Mouse (Mus musculus): ENCODE results near the gene 4930523C07Rik.
A peak's percentile ranks its signal among the peaks of the same experiment; 100 is the strongest.

The 4930523C07Rik gene

DNA sequence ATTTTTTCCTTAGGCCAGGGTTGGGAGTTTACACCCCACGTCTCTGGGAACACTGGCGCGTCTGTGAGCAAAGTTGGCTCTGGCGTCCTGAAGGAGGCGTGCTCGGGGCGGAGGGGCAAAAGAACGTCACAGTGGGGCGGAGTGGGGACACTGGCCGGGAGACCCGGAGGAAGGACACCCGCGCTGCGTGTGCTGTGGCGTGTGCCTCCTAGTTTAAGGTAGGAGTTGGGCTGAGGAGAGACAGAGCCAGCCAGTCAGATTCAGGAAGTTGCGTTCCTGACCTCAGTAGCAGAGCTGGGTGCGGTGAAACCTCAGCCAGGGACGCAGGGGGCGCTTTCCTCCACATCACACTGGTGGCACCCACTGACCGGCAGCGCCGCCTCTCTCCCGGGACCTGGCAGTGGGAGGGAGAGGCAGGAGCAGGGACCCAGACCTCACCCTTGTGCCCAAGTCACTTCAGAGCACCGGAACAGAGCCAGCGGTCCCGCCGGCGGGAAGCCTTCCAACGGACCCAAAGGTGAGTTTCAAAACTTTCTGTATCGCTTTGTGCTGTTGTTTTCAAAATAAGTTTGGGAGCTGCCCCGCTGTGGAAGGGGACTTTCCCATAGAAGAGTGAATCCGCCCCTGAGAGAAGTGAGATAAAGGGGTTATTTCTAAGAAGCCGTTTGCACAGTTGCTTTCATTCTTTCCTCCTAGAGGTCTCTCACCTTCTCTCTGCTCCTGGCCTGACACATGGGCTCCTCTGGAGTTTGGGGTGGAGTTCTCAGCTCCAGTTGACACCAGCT is at the start of gene 4930523C07Rik:
4930523C07Rik (plus strand) TSS at position 146 of the 785 bp plus-strand sequence.
- peak; percentile 60 for DNase-seq (ENCODE audit: extremely low spot score)

DNA sequence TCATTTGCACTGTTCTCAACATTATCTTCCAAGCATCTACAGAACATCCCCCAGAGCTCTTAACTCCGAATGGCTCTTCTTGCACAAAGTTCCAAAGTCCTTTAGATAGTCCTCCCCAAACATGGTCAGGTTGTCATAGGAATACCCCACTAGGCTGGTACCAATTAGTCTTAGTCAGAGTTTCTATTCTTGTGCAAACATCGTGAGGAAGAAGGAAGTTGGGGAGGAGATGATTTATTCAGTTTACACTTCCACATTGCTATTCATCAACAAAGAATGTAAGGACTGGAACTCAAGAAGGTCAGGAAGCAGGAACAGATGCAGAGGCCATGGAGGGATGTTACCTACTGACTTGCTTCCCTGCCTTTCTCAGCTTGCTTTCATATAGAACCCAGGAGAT is 46.9 kb upstream of the 4930523C07Rik start:
- DNase-seq (ENCODE audit: extremely low spot score): no peak

DNA sequence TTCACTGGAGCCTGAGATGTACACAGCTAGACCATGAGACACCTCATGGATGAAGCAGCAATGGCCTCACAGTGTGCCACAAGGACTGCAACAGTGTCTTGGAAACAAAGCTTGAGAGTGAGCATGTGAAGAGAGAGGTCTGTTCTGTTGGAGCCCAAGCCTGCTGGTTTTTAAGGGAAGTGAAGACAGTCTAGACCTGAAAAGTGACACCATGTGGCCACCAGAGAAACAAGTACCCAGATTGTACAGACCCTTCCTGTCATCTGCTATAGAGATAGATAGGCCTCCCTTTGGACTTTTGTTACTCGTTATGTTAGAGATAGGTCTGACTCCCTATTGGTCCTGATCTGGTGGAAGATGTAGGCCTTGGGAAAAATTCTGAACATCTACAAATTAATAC is 45.8 kb upstream of the 4930523C07Rik start:
- DNase-seq (ENCODE audit: extremely low spot score): no peak

DNA sequence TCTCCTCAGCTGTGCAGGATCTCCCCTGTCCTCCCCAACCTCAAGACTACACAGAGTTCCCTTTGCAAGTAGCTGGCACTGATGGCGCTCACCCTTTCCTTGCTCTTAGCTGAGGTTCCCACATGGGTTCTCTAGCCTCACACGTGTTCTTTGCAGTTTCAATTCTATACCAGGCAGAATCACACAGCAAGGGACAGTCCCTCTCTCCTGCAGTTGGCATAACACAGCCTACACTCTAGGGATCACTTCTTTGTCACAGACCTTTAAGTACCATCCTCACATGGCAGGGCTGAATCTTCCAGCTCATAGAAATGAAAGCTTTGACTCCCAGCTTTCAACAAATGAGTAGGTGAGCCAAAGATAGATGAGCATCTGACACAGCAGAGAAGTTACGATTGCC is 45.0 kb upstream of the 4930523C07Rik start:
- DNase-seq (ENCODE audit: extremely low spot score): no peak

DNA sequence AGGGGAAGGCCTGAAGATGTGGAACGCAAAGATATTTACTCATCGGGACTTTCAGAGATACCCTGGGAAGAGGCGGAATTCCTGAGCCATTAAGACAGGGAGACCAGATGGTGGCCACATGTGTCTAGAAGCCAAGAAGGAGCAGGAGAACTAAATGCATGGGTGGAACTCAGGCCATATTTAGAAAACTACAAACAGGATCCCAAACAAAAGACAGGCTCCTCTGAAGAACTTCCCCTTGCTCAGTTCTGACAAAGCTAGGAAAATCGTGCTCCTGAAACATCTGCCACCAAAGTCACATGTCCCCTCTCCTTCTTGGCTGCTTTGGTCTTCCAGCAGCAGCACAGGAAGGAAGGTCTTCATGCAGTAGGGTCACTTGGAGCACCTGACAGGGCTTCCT is 38.9 kb upstream of the 4930523C07Rik start:
- no peak for DNase-seq (ENCODE audit: extremely low spot score)

DNA sequence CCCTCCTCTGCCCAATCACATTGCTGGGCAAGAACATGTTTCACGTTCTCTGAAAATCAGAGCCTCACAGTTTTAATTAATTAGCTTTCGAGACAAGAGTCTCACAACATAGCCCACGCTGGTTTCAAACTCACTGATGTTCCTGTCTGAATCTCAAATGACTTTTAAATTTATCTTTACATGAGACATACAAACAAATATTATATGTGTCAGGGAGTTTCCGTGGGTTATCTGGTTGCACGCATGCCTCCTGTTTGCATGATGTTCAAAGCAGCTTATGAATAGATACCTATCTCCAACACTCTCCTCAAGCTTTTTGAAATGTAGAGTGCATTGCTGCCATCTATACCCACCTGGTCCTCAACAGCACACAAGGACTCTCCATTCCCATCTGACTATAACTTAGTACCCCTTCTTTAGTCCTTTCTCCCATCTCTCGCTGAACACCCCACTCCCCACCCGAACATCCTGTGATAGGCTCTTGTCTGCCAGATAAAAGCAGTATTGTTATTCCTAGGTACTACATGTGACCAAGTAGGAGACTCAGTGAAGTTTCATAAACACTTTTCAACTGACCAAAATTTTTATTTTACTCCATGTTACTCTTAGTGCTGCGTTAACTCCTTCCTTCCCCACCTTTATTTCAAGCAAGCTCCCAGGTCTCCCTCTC is 37.1 kb upstream of the 4930523C07Rik start:
- no peak for DNase-seq (ENCODE audit: extremely low spot score)

DNA sequence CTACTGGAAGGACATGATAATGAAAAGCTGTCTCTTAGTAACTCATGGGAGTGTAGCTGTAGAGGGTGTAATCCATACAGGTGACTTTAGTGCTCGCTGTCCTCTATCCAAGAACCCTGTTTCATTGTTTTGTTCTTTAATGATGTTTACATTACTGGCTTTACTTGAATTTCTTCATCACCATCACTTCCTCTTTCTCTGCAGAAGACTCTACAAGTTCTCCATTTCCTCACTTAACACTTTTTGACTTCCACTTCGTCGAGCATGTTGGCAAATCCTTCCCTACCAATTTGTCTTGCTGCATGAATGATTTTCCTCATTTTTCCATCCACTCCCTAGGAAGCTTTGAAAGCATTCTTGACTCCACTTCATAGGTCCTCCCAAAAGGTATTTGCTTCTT is 31.1 kb upstream of the 4930523C07Rik start:
- DNase-seq (ENCODE audit: extremely low spot score): no peak

DNA sequence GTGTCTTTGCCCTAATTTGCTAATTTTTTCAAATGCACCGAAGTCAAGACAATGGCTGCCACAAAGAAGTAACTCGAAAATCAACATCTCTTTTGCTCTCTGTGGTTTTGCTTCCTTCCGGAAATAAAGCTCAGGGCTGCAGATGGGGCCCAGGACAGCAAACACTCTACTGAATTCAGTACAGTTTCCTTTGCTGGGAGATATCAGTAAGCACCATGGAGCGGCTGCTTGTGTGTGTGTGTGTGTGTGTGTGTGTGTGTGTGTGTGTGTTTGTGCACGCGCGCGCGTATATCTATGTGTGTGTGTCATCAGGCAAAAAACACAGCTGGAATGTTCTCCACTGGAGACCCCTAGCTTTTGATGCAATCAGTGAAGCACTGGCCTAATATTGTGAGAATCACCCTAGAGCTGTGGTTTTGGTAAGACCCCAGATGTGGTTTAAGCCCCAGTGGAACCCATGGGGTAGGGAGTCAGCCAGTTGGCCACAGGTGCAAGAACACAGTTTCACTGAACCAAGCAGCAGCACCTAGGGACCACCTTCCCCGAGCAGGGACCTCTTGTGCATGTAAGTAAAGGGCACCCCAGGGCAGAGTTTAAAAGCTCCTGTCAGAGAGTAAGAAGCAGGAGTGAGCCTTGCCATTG is 19.7 kb upstream of the 4930523C07Rik start:
- DNase-seq (ENCODE audit: extremely low spot score): no peak

DNA sequence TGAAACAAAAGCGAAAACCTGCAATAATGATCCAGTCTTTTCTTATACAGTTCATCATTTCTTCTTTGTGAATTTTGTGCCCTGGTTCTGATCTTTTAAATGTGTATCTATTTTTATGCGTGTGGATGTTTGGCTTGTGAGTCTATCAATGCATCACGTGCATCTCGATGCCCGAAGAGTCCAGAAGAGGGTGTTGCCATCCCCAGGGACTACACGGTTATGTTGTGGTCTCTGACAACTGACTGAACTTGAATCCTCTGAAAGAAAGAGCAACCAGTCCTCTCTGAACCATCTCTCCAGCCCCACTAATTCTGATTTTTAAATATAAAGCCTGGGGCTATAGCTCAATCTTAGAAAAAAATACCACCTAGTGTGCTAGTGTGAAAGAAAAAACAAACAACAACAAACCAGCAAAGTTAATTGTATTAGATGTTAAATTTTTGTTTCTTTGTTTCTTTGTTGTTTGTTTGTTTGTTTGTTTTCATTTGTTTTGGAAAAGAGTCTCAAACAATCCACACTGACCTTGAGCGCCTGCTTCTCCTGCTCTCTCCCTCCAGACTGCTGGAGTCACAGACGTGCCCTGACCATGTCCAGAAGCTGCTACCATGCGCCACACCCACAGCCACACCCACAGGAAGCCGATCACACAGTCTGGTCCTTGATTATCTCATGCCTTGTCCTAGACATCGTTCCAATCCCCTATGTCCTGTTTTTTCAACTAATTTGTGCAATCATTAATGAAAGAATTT is 18.9 kb upstream of the 4930523C07Rik start:
- no peak for DNase-seq (ENCODE audit: extremely low spot score)

DNA sequence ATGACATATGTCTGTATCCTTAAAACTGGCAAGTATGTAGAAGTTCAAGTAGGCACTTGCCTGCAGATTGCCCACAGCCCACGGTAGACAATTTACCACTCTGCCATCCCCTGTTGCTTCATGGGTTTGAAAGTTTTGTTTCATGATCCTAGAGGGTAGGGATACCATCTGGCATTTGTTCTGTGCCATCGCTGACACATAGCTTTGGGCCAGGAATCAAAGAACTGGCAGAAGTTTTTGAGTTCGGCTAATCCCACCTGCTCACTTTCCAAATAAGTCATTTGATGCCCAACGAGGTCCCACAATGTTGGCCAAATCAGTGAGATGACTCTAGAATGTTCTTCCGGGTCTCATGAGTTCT is 18.3 kb upstream of the 4930523C07Rik start:
- no peak for DNase-seq (ENCODE audit: extremely low spot score)

DNA sequence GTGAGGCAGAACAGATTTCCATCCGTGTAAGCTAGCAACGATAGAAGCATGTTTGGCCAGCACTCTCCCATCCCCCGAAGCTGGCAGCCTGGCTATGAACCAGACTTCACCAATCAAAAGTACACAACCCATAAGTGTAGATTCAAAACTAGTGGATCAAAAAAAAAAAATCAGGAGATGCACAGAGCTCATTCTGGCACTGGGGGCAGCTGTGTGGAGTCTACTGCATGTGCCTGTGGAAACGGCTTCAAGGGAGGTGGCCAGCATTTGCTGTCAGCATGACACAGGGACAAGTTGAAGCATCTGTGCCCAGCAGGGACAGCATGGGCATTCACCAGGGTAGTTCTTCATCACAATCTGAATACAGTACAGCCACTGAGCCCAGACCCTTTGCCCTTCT is 16.2 kb upstream of the 4930523C07Rik start:
- DNase-seq (ENCODE audit: extremely low spot score): no peak

DNA sequence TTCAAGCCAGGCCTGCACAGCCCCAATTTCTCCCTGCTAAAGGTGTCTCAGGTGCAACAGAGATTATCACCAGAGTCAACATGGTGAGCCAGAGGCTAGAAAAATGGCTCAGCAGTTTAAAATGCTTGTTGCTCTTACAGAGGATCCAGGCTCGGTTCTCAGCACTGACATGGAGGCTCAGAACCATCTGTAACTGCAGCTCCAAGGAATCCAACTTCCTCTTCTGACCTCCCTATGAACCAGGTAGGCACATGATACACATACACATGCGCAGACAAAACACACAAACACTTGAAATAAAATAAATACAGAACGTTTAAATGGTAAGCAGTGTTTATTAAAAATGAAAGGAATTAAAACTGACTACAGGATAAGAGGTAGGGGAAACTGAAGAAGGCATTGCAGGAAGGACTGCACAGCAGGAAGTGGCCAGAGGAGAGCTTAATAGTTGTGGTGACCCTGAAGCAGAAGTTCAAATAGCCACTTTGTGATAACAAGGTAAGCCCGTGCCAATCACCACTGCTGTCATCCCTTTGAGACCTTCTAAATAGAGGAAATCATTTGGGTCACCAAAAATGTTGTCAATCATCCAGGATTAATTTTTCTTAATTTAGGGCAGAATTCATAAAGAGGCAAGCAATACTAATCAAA is 10.1 kb upstream of the 4930523C07Rik start:
- DNase-seq (ENCODE audit: extremely low spot score): no peak

DNA sequence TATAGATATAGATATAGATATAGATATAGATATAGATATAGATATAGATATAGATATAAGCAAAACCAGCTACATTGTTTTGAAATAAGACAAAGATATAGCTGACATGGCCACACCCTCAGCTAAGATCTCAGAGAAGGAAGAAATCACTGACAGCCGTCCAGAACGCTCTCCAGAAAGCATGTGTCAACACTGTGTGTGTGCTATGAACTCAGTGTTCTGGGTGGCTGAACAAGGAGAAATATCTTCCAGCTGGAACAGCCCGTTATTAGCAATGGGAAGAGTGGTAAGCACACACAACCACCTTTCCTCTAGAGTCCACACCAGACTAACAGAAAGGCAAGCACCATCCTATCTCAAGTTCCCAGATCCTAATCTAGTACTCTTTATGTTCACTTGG is 8.6 kb upstream of the 4930523C07Rik start:
- DNase-seq (ENCODE audit: extremely low spot score): no peak

DNA sequence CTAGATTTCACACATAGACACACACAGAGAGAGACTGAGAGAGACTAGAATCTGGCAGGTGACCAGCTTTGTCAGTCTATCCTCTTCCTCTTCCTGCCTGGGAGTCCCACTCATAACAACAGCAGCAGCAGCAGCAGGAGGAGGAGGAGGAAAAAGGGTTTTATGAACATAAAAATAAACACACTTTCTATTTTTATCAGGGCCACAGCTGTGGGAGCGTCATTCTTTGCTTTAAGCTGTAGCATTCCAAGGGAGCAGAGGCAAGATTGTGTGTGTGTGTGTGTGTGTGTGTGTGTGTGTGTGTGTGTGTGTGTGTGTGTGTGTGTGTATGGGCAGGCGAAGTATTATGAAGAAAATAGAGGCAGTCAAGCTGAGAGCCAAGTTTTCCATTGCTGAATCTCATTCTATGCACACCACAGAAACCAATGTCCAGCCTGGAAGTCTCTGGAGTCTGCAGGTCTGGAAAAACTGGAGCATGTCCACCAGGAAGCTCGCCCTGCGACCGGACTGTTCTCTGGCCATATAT is 7.1 kb upstream of the 4930523C07Rik start:
- no peak for DNase-seq (ENCODE audit: extremely low spot score)

DNA sequence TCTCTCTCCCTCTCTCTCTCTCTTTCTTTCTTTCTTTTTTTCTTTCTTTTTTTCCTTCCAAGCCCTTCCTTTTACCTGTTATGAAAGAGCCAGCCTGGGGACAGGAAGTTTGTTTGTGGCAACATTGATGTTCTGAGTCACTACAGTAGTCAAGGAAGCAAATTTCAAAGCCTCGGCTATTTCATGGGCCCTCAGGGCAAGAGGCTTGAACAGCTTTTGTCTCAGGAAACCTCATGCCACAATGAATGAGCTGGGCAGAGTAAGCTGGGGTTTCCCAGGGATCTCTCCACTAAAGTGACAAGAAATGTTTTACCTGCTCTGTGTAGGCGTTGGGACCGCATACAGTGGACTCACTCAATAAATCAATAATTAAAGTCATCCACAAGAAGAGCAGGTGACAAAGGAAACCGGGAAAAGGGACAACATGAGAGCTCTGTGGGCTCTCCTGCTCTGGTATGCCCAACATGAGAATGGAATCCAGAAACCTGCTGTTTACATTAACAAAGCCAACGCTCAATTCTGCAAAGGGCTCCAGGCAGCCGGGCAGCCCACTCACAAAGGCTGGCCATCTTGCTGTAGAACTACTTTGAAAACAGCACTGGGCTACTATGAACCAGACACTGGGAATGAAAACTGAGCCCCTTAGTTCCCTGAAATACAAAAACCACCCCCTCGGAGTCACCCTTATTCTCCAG is 4.1 kb upstream of the 4930523C07Rik start:
- DNase-seq (ENCODE audit: extremely low spot score): no peak

DNA sequence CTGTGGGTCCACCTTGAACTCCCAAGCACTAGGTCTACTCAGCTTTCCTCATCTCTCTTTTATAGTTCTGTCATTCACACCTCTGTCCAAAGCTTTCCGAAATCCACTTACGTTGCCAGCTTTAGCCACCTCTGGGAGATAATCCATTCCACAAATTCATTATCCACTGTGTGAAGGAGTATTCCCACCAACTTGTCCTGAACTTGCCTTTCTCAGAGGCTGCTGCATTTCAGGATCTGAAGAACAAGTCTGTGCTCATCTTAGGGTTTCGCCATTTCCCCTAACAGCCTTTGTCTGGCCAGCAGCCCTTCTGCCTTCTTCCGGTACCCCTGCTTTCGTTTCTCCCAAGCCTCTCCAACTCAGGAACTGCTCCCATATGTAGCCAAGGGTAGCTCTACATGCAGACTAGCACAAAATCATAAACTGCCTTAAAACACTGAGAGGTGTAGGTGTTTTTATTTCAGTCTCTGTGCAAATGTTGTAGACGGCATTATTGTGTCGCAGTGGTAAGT is 2.9 kb upstream of the 4930523C07Rik start:
- DNase-seq (ENCODE audit: extremely low spot score): no peak

DNA sequence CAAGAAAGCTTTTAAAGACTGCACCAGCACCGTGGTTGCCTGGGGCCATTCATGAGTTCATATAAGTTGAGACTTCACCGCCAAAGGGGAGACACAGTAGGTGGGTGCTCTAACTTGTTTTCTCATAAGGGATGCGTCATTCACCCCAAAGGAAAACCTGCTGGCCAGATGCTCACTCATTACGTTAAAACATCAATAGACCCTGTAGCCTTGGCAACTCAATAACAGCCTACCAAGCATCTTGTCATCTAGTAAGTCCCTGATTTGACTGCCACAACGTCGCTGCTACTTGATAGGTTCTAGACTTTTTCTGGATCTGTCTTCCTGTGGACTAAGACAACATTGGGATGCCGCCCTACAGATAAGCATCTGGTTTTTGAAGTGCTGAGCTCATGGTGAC is 1.8 kb upstream of the 4930523C07Rik start:
- no peak for DNase-seq (ENCODE audit: extremely low spot score)

DNA sequence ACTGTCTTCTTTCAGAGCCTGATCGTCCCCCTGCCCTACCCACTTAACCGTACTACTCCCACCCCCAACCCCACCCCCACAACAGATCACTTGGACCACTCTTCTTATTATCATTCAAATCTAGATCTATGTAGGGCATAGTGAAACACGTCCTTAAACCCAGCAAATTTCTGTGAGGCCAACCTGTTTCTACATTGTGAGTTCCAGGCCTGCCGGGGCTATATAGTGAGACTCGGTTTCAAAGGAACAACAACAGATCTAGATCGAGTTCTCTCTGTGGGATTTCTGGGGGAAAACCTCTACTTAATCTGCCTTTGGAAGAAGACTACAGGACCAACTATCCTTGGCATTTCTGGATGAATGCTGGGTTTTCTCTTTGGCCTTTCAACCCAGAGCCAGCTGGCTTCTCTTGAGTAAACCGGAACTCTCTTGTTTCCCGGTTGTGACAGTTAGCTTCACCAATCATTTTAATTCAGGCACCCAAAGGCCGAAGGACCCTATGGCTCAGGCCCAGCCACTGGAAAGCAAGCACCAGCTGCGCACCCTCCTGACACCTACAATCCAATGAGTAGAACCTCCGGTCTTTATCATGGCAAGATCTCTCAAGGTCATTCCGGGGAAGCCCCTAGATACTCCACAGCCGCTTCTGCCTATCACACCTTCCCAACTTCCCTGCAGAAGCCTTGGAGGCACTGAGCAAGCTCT is 759 bp upstream of the 4930523C07Rik start:
- no peak for DNase-seq (ENCODE audit: extremely low spot score)

DNA sequence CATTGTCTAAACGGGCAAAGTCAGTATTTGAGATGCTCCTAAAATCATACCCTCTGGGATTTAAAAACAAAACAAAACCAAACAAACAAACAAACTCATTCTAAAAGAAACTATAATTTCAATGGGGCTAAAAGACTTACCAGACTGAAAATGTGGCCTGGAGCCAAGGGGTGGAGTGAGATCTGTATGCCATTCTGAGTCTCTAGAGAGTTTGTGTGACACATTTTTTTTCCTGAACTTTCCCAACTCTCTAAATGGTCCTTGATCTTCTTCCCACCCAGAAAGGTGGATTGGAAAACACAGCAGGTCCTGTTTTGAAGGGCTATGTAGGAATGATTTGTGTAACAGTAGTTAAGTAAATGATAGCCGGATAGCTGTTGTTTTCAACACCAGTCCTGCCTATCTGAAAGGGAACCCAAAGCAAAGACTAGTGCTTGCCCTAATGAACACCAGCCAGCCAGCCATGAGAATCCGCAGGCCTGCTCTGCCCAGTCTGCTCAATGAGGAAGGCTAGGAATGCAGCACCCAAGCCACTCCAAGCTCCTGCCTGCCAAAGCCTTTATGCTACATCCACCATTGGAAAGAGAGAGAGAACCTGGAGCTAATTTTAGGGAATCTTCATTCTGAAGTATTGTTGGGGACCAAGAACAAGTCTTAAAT is 1.0 kb downstream of the 4930523C07Rik start:
- DNase-seq (ENCODE audit: extremely low spot score): no peak

DNA sequence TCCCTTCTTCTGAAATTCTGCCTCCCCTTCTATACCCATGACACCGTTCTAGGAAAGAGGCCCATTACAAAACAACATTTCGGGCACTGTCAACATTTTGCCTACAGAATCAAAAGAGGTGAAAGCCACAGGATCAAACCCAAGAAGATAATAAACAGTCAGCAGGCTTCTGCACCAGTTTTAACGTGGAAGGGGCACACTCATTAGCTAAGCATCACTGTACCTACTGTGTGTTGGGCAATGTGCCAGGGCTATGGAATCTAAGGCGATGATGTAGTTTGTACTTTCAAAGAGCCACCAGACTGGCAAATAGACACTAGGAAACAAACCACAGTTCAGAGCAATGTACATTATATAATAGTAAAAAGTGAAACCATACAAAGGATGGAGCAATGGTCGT is 1.8 kb downstream of the 4930523C07Rik start:
- DNase-seq (ENCODE audit: extremely low spot score): no peak

Measured in embryo, embryonic 9.5 days (tissue).